Mouse (Mus musculus) CH12.LX (cell line): ENCODE data around the gene Zcchc13.

Experiments used
- BHLHE40 ChIP-seq: IDR thresholded peaks from 2 replicates; pipeline ENCODE4 v1.6.1; 2011; ENCODE audit warnings: mild to moderate bottlenecking, low read depth, low read length, improper control_type of control experiment
- CTCF ChIP-seq, 2 experiments: IDR thresholded peaks in 1 of 2; conservative IDR thresholded peaks in 1 of 2; 2 replicates each; pipeline ENCODE4 v1.5.1; 2011 to 2012; ENCODE audit warnings: low read depth in 2 of 2, low read length in 2 of 2, improper control_type of control experiment in 1 of 2, inconsistent platforms in 1 of 2, mild to moderate bottlenecking in 1 of 2, moderate library complexity in 1 of 2
- MXI1 ChIP-seq: IDR thresholded peaks from 2 replicates; pipeline ENCODE4 v1.6.1; 2011; ENCODE audit warnings: mild to moderate bottlenecking, low read depth, low read length, improper control_type of control experiment
- POLR2A ChIP-seq: IDR thresholded peaks from 2 replicates; pipeline ENCODE4 v1.6.1; 2011; ENCODE audit warnings: low read depth, mild to moderate bottlenecking, improper control_type of control experiment, low read length
- SMC3 ChIP-seq: IDR thresholded peaks from 2 replicates; pipeline ENCODE4 v1.6.1; 2011; ENCODE audit warnings: low read depth, low read length, improper control_type of control experiment

- TF ChIP-seq CTCF (conservative IDR thresholded peaks at IDR 0.05 in 1 of 2, IDR thresholded peaks at IDR 0.05 in 1 of 2; ENCODE audit: low read depth in 2 of 2, low read length in 2 of 2) (no peak), MXI1 (no peak), SMC3 (no peak), BHLHE40 (no peak), POLR2A (no peak)
Measured at GRCm38 (mm10) chrX:103621799-103622198, 8.6 kb upstream of the Zcchc13 start.
